Mouse (Mus musculus) embryonic fibroblast, embryonic 13.5 days (primary cell): ENCODE measurements around the gene Pdxp. TPM values are rescaled to one million over a fixed set of nuclear protein-coding genes. Genes with fewer than 3 reads are reported as not detected.

Source experiments
- H3K27ac ChIP-seq: 2 replicates; pipeline ENCODE4 v1.5.1; 2012; ENCODE audit warnings: low read length, control low read depth, inconsistent platforms; ENCODE audit not compliant: insufficient read depth
- H3K4me1 ChIP-seq: 2 replicates; pipeline ENCODE4 v1.6.1; 2011; ENCODE audit warnings: low read length; ENCODE audit not compliant: control insufficient read depth, insufficient read depth
- H3K4me3 ChIP-seq: 2 replicates; pipeline ENCODE4 v1.5.1; 2011; ENCODE audit warnings: mild to moderate bottlenecking, control low read depth, low read length; ENCODE audit not compliant: insufficient read depth
- CTCF ChIP-seq: IDR thresholded peaks from 2 replicates; pipeline ENCODE4 v1.5.1; 2011; ENCODE audit warnings: mild to moderate bottlenecking, control low read depth, low read length, moderate library complexity, borderline replicate concordance; ENCODE audit not compliant: insufficient read depth
- POLR2A ChIP-seq: IDR thresholded peaks from 2 replicates; pipeline ENCODE4 v1.6.1; 2011; ENCODE audit warnings: low read depth, mild to moderate bottlenecking, control low read depth, low read length, moderate library complexity
- polyA plus RNA-seq: library from polyadenylated mRNA; stranded (reverse); fragments of >200 nt; gene quantifications from 2 replicates; pipeline ENCODE4 v1.2.4, GENCODE M21; 2011; ENCODE audit warnings: low read depth; ENCODE audit not compliant: missing spikeins, insufficient read length

Pdxp gene
- polyA plus RNA-seq, 1 experiment, result 3.0 TPM

GRCm38 (mm10) chr15:78956351-78956750 lies 42.6 kb downstream of the Pdxp start:
- H3K27ac ChIP-seq, result no peak overlapping the region
- no peak overlapping the region for H3K4me3 ChIP-seq
- peaks cover 7% of the 10 kb centered on the region; the same call in 1 of the 2 replicates for H3K4me1 ChIP-seq
- TF ChIP-seq POLR2A (no peak), CTCF (no peak)

DNA sequence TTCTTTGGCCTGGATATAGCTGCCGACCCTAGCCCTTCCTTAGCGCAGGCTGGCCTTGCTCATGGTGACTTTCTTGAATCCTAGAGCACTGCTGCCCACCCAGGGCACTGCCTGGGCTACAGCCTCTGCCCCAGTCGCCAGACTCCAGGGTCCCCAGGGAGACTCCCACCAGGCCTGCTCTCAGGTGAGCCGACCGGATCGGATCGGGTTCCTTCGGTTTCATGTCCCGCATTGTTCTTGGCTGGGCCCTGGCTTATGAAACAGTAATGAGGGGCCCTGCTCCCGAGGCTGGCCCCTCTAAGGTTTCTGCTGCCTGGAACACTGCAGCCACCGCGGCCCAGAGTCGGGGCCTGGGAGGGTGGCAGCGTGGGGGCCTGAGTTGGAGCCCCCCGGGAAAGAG lies 43.3 kb downstream of the Pdxp start:
- Histone ChIP-seq H3K27ac (no peak overlapping the region), H3K4me3 (no peak overlapping the region), H3K4me1 (peaks cover 7% of the 10 kb centered on the region; the same call in 1 of the 2 replicates)
- no peak for TF ChIP-seq POLR2A
- TF ChIP-seq CTCF, result no peak

DNA sequence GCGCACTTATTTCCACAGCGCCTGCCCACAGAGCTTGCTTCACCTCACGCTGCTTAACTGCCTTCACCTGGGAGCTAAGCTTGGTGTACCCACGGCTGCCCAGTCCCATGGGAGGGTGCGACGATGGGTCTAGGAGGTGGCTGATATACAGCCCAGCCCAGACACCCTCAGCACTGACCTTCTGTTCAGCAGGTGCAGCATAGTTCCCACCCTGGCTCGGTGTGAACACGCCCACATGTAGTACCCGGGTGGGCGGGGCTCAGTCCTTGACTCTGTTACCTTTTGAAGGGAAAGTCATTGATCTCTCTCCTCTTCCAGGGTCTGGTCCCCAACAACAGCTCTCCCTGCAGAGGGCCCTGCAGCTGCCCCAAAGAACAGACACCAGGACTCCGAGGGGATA lies 45.8 kb downstream of the Pdxp start:
- Histone ChIP-seq H3K4me3 (no peak overlapping the region), H3K27ac (no peak overlapping the region)
- TF ChIP-seq POLR2A (no peak), CTCF (no peak)

GRCm38 (mm10) chr15:78960088-78960487 lies 46.4 kb downstream of the Pdxp start:
- Histone ChIP-seq H3K27ac (no peak overlapping the region), H3K4me1 (peaks cover 7% of the 10 kb centered on the region; the same call in 1 of the 2 replicates), H3K4me3 (no peak overlapping the region)
- no peak for TF ChIP-seq POLR2A
- TF ChIP-seq CTCF, result no peak

More for the DNA sequence above, 45.8 kb downstream of the Pdxp start:
- H3K4me1 ChIP-seq, result peaks cover 7% of the 10 kb centered on the region; the same call in 1 of the 2 replicates

DNA sequence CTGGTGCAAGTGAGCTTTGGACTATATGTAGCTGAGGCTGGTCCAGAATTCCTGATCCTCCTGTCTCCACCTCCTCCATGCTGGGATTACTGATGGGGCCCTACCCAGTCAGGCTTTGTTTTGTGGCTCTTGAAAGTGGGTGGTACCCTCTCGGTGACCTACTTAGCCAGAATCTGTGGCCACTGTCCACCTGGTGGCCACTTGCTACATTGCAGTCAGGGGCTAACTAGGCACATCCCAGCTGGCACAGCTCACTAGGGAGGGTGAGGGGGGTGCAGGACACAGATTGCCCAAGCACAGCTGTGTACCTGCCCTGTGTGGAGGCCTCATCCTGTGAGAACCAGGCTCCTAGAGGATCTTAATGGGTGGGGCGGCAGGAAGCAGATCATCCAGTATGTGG lies 49.2 kb downstream of the Pdxp start:
- Histone ChIP-seq H3K4me1 (peaks cover 7% of the 10 kb centered on the region; the same call in 1 of the 2 replicates), H3K27ac (no peak overlapping the region), H3K4me3 (no peak overlapping the region)
- TF ChIP-seq CTCF (peak; percentile 78; the same call in 1 of the 2 replicates), POLR2A (no peak)

Other genes starting within 250 kb of the Pdxp start
- not detected in 2 replicates for gene Elfn2, start 195.1 kb upstream of the Pdxp start, polyA plus RNA-seq
- gene Mfng, start 140.4 kb upstream of the Pdxp start, polyA plus RNA-seq, result not detected in 2 replicates
- 5.9 and 6.4 TPM in 2 replicates for gene Card10, start 110.9 kb upstream of the Pdxp start, polyA plus RNA-seq
- gene Cdc42ep1, start 71.3 kb upstream of the Pdxp start, polyA plus RNA-seq, result 26.1 and 30.9 TPM in 2 replicates
- not detected in 2 replicates for gene Lgals2, start 58.4 kb upstream of the Pdxp start, polyA plus RNA-seq
- 33.1 and 33.2 TPM in 2 replicates for gene Gga1, start 36.7 kb upstream of the Pdxp start, polyA plus RNA-seq
- gene Gm49510, start 14.3 kb upstream of the Pdxp start, polyA plus RNA-seq, result 0.61 TPM in 1 of 2 replicates, not detected in the other
- gene Sh3bp1, start 14.2 kb upstream of the Pdxp start, polyA plus RNA-seq, result 44.1 and 47.8 TPM in 2 replicates
- gene Lgals1, start 12.8 kb downstream of the Pdxp start, polyA plus RNA-seq, result 4,027 and 4,662 TPM in 2 replicates
- gene Nol12, start 21.0 kb downstream of the Pdxp start, polyA plus RNA-seq, result 46.6 and 55.4 TPM in 2 replicates
- 34.2 and 45.6 TPM in 2 replicates for gene Triobp, start 33.8 kb downstream of the Pdxp start, polyA plus RNA-seq
- 107 and 206 TPM in 2 replicates for gene H1f0, start 114.5 kb downstream of the Pdxp start, polyA plus RNA-seq
- gene Galr3, start 128.0 kb downstream of the Pdxp start, polyA plus RNA-seq, result not detected in 2 replicates
- 10.4 and 13.8 TPM in 2 replicates for gene Ankrd54, start 149.0 kb downstream of the Pdxp start, polyA plus RNA-seq
- 247 and 268 TPM in 2 replicates for gene Eif3l, start 161.3 kb downstream of the Pdxp start, polyA plus RNA-seq
- gene Micall1, start 195.0 kb downstream of the Pdxp start, polyA plus RNA-seq, result 17.0 and 27.4 TPM in 2 replicates
- gene Polr2f, start 227.1 kb downstream of the Pdxp start, polyA plus RNA-seq, result 82.7 and 96.6 TPM in 2 replicates
- 1.7 and 2.2 TPM in 2 replicates for gene 1700088E04Rik, start 227.3 kb downstream of the Pdxp start, polyA plus RNA-seq